Mouse (Mus musculus) kidney, embryonic 15.5 days (tissue): ENCODE results near the gene Gm10563. TPM values are rescaled to one million over a fixed set of nuclear protein-coding genes. Genes with fewer than 3 reads are reported as not detected.
"Not testable (repeated sequence)": the region's sequence is repeated elsewhere in the genome, so short reads cannot be mapped to it uniquely, and the experiment has no call there.

Experiments
- ATAC-seq: fragments of 200-750 bp; cut with Nextera tagmentation; replicated peaks from 2 replicates; pipeline ENCODE4 v1.8.0; 2017; ENCODE audit warnings: moderate TSS enrichment; ENCODE audit not compliant: low FRiP score
- H3K27ac ChIP-seq: fragments of 300-500 bp; sonication (generic); 2 replicates; pipeline ENCODE4 v1.5.1; 2015; ENCODE audit warnings: mild to moderate bottlenecking, inconsistent platforms
- H3K27me3 ChIP-seq: fragments of 300-500 bp; sonication (generic); 2 replicates; pipeline ENCODE4 v1.6.1; 2015; ENCODE audit warnings: inconsistent platforms
- H3K36me3 ChIP-seq: fragments of 300-500 bp; sonication (generic); 2 replicates; pipeline ENCODE4 v1.6.1; 2015; ENCODE audit warnings: inconsistent platforms
- H3K4me1 ChIP-seq: fragments of 300-500 bp; sonication (generic); 2 replicates; pipeline ENCODE4 v1.6.1; 2015; ENCODE audit warnings: inconsistent platforms
- H3K4me2 ChIP-seq: fragments of 300-500 bp; sonication (generic); 2 replicates; pipeline ENCODE4 v1.6.1; 2015; ENCODE audit warnings: moderate library complexity, mild to moderate bottlenecking, inconsistent platforms
- H3K4me3 ChIP-seq: fragments of 300-500 bp; sonication (generic); replicated peaks from 2 replicates; pipeline ENCODE4 v1.5.1; 2015; ENCODE audit warnings: mild to moderate bottlenecking, inconsistent platforms
- H3K9ac ChIP-seq: fragments of 300-500 bp; sonication (generic); 2 replicates; pipeline ENCODE4 v1.6.1; 2015; ENCODE audit warnings: mild to moderate bottlenecking, inconsistent platforms
- H3K9me3 ChIP-seq: fragments of 300-500 bp; sonication (generic); replicated peaks from 2 replicates; pipeline ENCODE4 v1.6.1; 2016; ENCODE audit warnings: inconsistent platforms
- WGBS: fragments of 180-500 bp; shearing (Covaris S2); methylation state at CpG from one replicate; pipeline ENCODE4 v1.1.7; 2015; ENCODE audit warnings: mixed read lengths; 5-methylcytosine and 5-hydroxymethylcytosine counted together
- polyA plus RNA-seq: library from polyadenylated mRNA; unstranded; fragments of >200 nt; fragmentation: Nextera tagmentation; extraction: Ambion mirVana; gene quantifications from 2 replicates; pipeline ENCODE4 v1.2.1, GENCODE M21; 2015

The Gm10563 gene
- polyA plus RNA-seq, 1 experiment from 2014 or later: not detected

DNA sequence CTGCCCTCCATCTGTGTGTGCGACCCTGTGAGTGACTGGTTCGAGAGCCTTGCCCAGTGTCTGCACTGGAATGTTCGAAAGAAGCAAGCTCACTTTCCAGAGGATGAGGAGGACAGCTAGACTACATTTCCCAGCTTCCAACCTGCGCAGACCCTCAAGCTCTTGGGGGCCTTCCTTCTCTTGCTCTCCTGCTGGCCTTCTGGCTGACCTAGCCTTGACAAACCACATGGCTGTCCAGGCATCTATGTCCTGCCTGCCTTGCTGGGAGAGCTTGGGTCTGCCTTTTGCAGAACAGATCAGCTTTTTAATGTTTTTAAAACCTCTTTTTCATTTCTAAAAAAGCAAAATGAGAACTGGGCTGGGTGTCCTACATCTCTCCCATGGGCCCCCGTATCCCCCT, 55.9 kb downstream of the Gm10563 start:
- H3K9ac ChIP-seq: no peak overlapping the region
- H3K27me3 ChIP-seq: no peaks in the 10 kb centered on the region
- ATAC-seq: no peak
- peaks cover 60% of the 10 kb centered on the region for H3K36me3 ChIP-seq
- H3K9me3 ChIP-seq: no peaks in the 10 kb centered on the region
- no peaks in the 10 kb centered on the region for H3K4me1 ChIP-seq
- no peak overlapping the region for H3K4me3 ChIP-seq
- 92% methylated on average over 5 of the region's 5 CpGs for WGBS
- no peak overlapping the region for H3K27ac ChIP-seq
- no peak overlapping the region for H3K4me2 ChIP-seq

DNA sequence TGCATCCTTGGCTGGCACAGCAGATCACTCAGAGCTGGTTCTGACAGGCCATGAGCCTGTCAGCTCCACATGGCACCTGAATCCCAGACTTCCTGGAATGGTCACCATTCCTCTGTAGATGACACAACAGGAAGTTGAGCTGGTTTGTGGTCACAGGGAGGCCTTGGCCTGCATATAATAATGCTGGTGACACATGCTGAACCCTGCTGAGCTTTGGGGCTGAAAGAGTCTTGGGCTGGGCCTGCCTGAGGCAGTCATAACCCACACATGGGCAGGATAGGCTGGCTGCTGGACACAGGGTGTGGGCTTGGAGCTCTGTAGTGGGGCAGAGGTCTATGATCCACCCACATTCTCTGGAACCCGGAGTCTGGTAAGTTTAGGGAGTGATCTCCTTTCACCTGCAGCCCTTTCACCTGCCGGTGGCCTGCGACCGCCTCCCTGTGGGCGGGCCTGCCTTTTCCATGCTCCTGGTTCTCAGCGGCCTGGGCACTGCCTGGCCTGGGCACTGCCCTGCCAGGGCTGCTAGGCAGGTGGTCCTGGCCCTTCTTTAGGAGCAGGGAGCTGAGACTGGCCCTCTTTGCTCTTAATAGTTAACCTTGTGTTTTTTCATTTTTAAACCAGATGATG, 62.8 kb downstream of the Gm10563 start:
- Histone ChIP-seq H3K9me3 (no peaks in the 10 kb centered on the region), H3K27me3 (no peaks in the 10 kb centered on the region), H3K27ac (no peak overlapping the region), H3K36me3 (peaks cover 87% of the 10 kb centered on the region), H3K4me2 (no peak overlapping the region), H3K4me1 (no peaks in the 10 kb centered on the region), H3K9ac (no peak overlapping the region), H3K4me3 (no peak overlapping the region)
- WGBS: 92% methylated on average over 6 of the region's 6 CpGs
- ATAC-seq: no peak

DNA sequence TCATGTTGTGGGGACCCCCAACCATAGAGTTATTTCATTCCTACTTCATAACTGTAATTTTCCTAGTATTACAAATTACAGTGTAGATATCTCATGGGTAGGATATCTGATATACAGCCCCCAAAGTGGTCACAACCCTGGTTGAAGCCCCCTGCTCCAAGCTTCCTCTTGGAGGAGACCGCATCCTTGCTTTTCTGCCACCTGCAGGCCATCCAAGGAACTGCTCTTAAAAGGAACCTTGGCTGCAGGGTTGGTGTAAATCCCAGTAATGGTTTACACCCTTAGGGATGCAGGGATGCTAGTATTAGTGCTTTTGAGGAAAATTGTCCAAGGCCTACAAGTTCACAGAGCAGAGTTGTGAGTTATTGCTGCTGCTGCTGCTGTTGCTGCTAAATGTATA, 64.8 kb downstream of the Gm10563 start:
- no peak overlapping the region for H3K9ac ChIP-seq
- no peaks in the 10 kb centered on the region for H3K4me1 ChIP-seq
- 31% methylated on average over 1 of the region's 1 CpGs for WGBS
- ATAC-seq: no peak
- no peaks in the 10 kb centered on the region for H3K27me3 ChIP-seq
- no peak overlapping the region for H3K4me3 ChIP-seq
- no peak overlapping the region for H3K27ac ChIP-seq
- H3K4me2 ChIP-seq: no peak overlapping the region
- peaks cover 84% of the 10 kb centered on the region for H3K36me3 ChIP-seq
- H3K9me3 ChIP-seq: no peaks in the 10 kb centered on the region

DNA sequence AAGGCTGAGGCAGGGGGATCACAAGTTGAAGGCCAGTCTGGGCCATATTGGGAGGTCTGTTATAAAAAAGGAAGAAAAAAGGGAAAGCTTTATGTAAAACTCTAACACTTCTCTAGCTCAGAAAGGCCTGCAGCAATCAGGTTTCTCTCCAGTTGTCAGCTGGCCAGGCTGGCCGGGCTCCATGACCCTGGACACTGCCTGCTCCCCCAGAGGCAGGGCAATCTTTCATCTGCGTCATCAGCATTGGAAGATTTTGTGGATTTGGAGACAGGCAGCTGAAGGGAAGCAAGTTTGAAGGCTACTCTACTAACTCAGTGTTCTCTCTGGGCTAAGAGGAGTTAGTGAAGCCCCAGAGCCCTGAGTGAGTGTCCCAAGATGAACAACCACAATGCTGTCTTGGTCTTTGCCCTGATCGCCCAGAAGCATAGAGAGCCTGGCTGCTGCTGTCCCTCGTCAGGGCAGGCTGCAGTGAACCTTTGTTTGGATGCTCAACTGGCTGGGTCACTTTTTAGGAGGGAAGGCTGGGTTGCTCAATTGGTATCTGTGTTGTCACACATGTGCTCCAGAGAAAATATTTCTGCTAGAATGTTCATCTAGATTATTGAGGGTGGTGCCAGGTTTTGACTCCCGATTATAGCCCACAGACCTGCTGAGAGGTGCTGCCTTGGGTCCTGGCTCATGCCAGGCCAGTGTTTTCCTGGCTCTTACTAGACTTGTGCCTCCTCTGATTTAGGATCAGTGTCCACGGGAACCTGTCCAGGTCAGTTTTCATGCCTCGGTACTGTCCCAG, 66.7 kb downstream of the Gm10563 start:
- H3K27me3 ChIP-seq: no peaks in the 10 kb centered on the region
- H3K4me3 ChIP-seq: no peak overlapping the region
- no peak overlapping the region for H3K9ac ChIP-seq
- WGBS: 89% methylated on average over 7 of the region's 7 CpGs
- no peak overlapping the region for H3K27ac ChIP-seq
- no peaks in the 10 kb centered on the region for H3K9me3 ChIP-seq
- peaks cover 65% of the 10 kb centered on the region for H3K36me3 ChIP-seq
- no peaks in the 10 kb centered on the region for H3K4me1 ChIP-seq
- H3K4me2 ChIP-seq: no peak overlapping the region
- no peak for ATAC-seq

DNA sequence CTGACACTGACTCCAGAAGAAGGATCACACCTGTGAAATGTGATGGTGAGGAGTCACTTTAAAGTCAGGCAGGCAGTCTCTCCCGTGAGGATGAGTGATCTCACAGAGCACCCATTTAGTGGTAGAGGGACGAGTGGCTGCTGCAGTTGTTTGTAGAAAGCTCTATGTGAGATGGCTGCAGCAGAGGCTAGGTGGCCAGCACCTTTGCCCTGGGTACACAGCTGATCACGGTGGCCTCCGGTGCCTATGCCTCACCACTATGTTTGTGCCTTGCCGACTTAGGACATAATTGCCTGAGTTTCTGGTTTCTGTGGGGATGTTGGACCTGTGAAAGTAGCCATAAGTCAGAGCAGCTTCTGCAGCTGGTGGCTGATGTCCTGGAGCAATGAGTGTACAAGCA, 67.5 kb downstream of the Gm10563 start:
- WGBS: 84% methylated on average over 5 of the region's 5 CpGs
- Histone ChIP-seq H3K9ac (no peak overlapping the region), H3K27ac (no peak overlapping the region), H3K36me3 (peaks cover 57% of the 10 kb centered on the region), H3K4me1 (no peaks in the 10 kb centered on the region), H3K9me3 (no peaks in the 10 kb centered on the region), H3K27me3 (no peaks in the 10 kb centered on the region), H3K4me2 (no peak overlapping the region), H3K4me3 (no peak overlapping the region)
- ATAC-seq: no peak

DNA sequence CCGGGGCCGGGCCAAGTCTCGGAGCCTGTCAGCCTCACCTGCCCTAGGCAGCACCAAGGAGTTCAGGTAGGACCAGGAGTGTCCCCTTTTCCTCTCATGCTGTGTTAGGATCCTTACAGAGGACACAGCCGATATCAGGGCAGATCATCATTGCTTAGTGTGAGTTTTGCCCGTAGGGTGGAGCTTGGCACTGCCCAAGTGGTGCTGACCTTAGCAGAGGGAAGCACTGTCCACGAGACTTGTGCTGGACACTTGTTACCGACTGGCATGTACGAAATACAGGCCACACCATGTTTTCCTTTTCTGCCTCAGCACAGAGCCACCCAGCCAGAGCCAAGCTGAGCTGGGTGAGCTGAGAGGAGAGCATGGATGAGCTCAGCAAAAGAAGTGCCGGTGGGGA, 68.1 kb downstream of the Gm10563 start:
- Histone ChIP-seq H3K27me3 (no peaks in the 10 kb centered on the region), H3K4me2 (no peak overlapping the region), H3K4me1 (no peaks in the 10 kb centered on the region), H3K4me3 (no peak overlapping the region), H3K9me3 (no peaks in the 10 kb centered on the region), H3K9ac (no peak overlapping the region), H3K36me3 (peaks cover 51% of the 10 kb centered on the region), H3K27ac (no peak overlapping the region)
- 93% methylated on average over 9 of the region's 9 CpGs for WGBS
- no peak for ATAC-seq

DNA sequence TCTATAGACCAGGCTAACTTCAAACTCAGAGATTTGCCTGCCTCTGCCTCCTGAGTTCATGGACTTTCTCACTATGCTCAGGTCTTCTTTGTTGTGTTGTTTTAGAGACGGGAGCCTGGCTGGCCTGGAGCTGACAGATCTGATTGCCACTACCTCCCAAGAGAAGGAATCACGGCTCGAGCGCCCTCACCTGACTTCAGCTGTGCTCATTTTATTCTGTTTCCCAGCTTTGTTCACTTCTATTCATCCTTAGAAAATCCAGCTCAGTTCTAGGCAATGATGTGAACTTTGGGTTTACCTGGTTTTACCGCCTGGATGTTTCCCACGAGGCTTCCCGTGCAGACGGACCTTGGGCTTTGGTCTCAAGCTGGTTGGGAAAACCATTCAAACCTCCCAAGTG, 69.7 kb downstream of the Gm10563 start:
- WGBS: 92% methylated on average over 8 of the region's 8 CpGs

DNA sequence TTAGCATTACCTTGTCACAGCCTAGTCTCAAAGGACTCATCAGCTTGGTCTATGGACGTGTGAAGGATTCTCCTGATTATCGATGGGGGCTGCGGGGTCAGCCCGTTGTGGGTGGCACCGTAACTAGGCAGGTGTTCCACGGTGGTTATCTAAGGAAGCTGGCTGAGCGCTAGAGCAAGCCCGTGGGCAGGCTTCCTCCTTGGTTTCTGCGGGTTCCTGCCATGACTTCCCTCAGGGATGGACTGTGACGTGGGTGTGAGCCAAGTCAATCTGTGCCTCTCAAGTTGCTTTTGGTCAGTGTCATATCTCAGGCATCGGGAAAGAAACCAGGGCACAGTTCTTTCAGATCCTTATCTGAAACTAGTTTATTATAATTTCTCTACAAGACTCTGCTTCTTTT, 70.3 kb downstream of the Gm10563 start:
- no peak overlapping the region for H3K9ac ChIP-seq

More for the DNA sequence above, 69.7 kb downstream of the Gm10563 start:
- peaks cover 4% of the 10 kb centered on the region; the same call in 1 of the 2 replicates for H3K4me1 ChIP-seq
- no peak overlapping the region for H3K27ac ChIP-seq
- no peak overlapping the region for H3K4me3 ChIP-seq
- H3K27me3 ChIP-seq: no peaks in the 10 kb centered on the region
- no peak overlapping the region for H3K4me2 ChIP-seq
- H3K9me3 ChIP-seq: no peaks in the 10 kb centered on the region
- H3K9ac ChIP-seq: no peak overlapping the region
- no peak for ATAC-seq
- peaks cover 45% of the 10 kb centered on the region for H3K36me3 ChIP-seq

DNA sequence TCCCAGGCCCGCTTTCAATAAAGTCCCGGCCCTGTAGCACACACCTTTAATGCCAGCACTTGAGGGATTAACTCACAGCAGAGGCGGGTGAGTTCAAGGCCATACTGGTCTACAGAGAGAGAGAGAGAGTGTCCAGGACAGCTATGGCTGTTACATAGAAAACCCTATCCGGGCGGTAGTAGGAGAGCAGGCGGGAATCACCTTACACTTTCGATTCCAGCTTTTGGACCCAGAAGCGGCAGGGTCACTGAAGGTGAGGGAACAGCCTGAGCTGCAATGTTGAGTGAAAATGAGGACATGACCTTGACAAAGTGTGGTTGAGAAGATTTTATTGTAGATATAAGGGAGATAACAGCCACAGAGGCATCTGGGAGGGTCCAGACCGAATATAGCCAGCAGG, 71.3 kb downstream of the Gm10563 start:
- Histone ChIP-seq H3K4me2 (no peak overlapping the region), H3K27me3 (no peaks in the 10 kb centered on the region), H3K4me3 (no peak overlapping the region), H3K4me1 (peaks cover 7% of the 10 kb centered on the region; the same call in 1 of the 2 replicates), H3K9me3 (no peaks in the 10 kb centered on the region), H3K36me3 (peaks cover 30% of the 10 kb centered on the region), H3K27ac (no peak overlapping the region), H3K9ac (no peak overlapping the region)
- ATAC-seq: no peak
- 91% methylated on average over 9 of the region's 9 CpGs for WGBS

More for the DNA sequence above, 70.3 kb downstream of the Gm10563 start:
- H3K27me3 ChIP-seq: no peaks in the 10 kb centered on the region
- H3K4me1 ChIP-seq: peaks cover 4% of the 10 kb centered on the region; the same call in 1 of the 2 replicates
- H3K4me3 ChIP-seq: no peak overlapping the region
- H3K27ac ChIP-seq: no peak overlapping the region
- no peaks in the 10 kb centered on the region for H3K9me3 ChIP-seq
- ATAC-seq: no peak
- H3K4me2 ChIP-seq: no peak overlapping the region
- H3K36me3 ChIP-seq: peaks cover 40% of the 10 kb centered on the region
- 88% methylated on average over 11 of the region's 11 CpGs for WGBS

DNA sequence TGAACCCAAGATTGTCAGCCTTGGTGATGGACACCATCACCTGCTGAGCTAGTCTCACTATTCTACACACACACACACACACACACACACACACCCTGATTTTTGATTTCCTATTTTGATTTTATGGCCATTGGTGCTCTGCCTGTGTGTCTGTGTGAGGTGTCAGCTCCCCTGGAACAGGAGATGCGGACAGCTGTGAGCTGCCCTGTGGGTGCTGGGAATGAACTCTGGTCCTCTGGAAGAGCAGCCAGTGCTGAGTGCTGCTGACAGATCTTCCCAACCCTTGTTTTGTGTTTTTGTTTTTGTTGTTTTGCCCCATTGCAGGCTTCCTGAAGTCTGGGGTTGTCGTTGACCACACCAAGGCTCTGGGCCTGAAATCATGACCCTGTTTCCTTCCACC, 72.1 kb downstream of the Gm10563 start:
- no peak overlapping the region for H3K9ac ChIP-seq
- no peak overlapping the region for H3K4me3 ChIP-seq
- WGBS: 80% methylated on average over 2 of the region's 2 CpGs
- no peaks in the 10 kb centered on the region for H3K9me3 ChIP-seq
- no peak for ATAC-seq
- H3K36me3 ChIP-seq: peaks cover 22% of the 10 kb centered on the region
- H3K27ac ChIP-seq: no peak overlapping the region
- H3K27me3 ChIP-seq: no peaks in the 10 kb centered on the region
- peaks cover 11% of the 10 kb centered on the region; the same call in 1 of the 2 replicates for H3K4me1 ChIP-seq
- no peak overlapping the region for H3K4me2 ChIP-seq

DNA sequence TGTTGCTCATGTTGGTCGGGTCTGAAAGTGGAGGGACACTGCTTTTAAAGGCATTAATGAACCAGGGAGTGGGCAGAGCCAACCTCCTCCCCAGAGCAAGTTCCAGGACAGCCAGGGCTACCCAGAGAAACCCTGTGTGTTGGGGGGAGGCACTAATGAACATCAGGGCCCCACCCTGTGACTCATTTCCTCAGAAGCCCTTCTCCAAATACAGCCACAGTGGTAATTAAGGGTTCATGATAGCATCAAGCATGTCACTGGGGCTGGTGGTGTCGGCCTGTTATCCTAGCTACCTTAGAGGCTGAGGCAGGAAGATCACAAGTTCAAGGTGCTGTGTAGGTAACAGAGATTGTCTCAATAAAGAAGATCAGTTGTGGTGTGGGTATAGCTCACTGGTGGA, 73.8 kb downstream of the Gm10563 start:
- Histone ChIP-seq H3K4me3 (no peak overlapping the region), H3K27ac (no peak overlapping the region), H3K4me1 (peaks cover 23% of the 10 kb centered on the region), H3K9me3 (no peaks in the 10 kb centered on the region), H3K4me2 (no peak overlapping the region), H3K9ac (no peak overlapping the region), H3K27me3 (no peaks in the 10 kb centered on the region), H3K36me3 (peaks cover 6% of the 10 kb centered on the region; the same call in 1 of the 2 replicates)
- no peak for ATAC-seq
- WGBS: 75% methylated on average over 2 of the region's 2 CpGs

DNA sequence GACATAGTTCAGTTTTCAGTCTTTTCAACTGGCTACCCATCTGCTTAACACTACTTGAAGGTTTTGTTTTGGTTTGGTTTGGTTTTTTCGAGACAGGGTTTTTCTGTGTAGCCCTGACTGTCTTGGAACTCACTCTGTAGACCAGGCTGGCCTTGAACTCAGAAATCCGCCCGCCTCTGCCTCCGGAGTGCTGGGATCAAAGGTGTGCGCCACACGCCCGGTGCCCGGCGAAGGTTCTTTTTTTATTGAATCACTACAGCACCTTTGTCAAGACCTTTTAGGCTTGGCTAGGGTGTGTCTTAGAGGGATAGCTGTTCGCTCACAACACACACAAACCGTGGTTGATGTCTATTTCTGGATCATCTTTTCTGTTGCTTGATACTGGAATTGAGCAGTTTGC, 74.9 kb downstream of the Gm10563 start:
- WGBS: 89% methylated on average over 11 of the region's 11 CpGs
- not testable (repeated sequence) for H3K27me3 ChIP-seq, H3K9ac ChIP-seq

More for the DNA sequence above, 74.9 kb downstream of the Gm10563 start:
- peaks cover 34% of the 10 kb centered on the region for H3K4me1 ChIP-seq
- not testable (repeated sequence) for ATAC-seq, H3K9me3 ChIP-seq, H3K4me3 ChIP-seq, H3K27ac ChIP-seq, H3K36me3 ChIP-seq, H3K4me2 ChIP-seq
